Mouse (Mus musculus): Measurements from ENCODE around the gene H2al1c. TPM values are rescaled to one million over a fixed set of nuclear protein-coding genes. Genes with fewer than 3 reads are reported as not detected.

H2al1c gene
- total RNA-seq, 1 experiment from 2014 or later: not detected

Other genes starting within 250 kb of the H2al1c start
- gene H2al1a, start 6.4 kb upstream of the H2al1c start, total RNA-seq (2017): not detected in 3 replicates
- not detected in 3 replicates for gene H2al1b, start 3.2 kb upstream of the H2al1c start, total RNA-seq (2017)
- not detected in 3 replicates for gene H2al1d, start 3.2 kb downstream of the H2al1c start, total RNA-seq (2017)
- not detected in 3 replicates for gene H2al1e, start 6.3 kb downstream of the H2al1c start, total RNA-seq (2017)
- gene H2al1f, start 9.5 kb downstream of the H2al1c start, total RNA-seq (2017): not detected in 3 replicates
- gene H2al1g, start 12.6 kb downstream of the H2al1c start, total RNA-seq (2017): not detected in 3 replicates
- not detected in 3 replicates for gene H2al1h, start 15.8 kb downstream of the H2al1c start, total RNA-seq (2017)
- gene H2al1i, start 19.0 kb downstream of the H2al1c start, total RNA-seq (2017): not detected in 3 replicates
- not detected in 3 replicates for gene H2al1j, start 22.2 kb downstream of the H2al1c start, total RNA-seq (2017)